10 mouse cellular contexts compared by ENCODE assay signal in the genomic region with DNA sequence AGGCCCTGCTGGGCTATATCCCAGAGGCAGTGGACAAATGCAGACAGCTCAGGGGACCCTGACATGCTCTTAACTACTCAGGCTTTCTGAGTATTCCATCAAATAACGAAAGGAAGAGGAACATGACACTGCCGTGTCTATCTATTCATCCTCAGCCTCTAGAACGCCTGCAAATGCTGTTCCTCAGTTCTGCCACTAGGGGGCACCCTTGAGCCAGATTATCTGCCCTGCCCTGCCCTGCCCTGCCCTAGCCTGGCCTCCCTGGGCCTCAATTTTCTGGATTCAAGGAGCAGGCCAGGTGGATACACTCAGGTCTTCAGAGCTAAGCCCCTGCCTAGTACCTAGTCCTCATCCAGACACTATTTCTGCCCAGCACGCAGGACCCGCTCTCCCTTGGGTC. TPM values are rescaled to one million over a fixed set of nuclear protein-coding genes. Genes with fewer than 3 reads are reported as not detected.
DNase-seq lines count a peak whose midpoint lies in the region; ATAC-seq and TF ChIP-seq lines count a peak whose summit lies in the region.
"Had no signal": no experiment of that assay in that cellular context is flagged by ENCODE, and none has a peak within 500 bp of the region (broad histone marks: within the 10 kb centered on the region; RNA-seq: fewer than 3 reads in every experiment).

No protein-coding gene starts in this region.

- H3K27ac ChIP-seq in heart, adult 2 months: no peak overlapping the region
- no peak overlapping the region for H3K27ac ChIP-seq in heart, embryonic 11.5 days (ENCODE audit: low read depth, low read length)
- no peak overlapping the region for H3K27ac ChIP-seq in liver, embryonic 11.5 days (ENCODE audit: low read depth, low read length)
- H3K27ac ChIP-seq: limb, embryonic 12.5 days; stomach, embryonic 15.5 days had no signal

- no peak overlapping the region for H3K4me3 ChIP-seq in heart, adult 2 months
- H3K4me3 ChIP-seq in heart, embryonic 11.5 days (ENCODE audit: low read depth, low read length): no peak overlapping the region
- no peak overlapping the region for H3K4me3 ChIP-seq in liver, embryonic 11.5 days (ENCODE audit: low read depth, low read length)
- H3K4me3 ChIP-seq: limb, embryonic 12.5 days; stomach, embryonic 15.5 days had no signal

- no peaks in the 10 kb centered on the region for H3K36me3 ChIP-seq in heart, adult 2 months (ENCODE audit: control insufficient read depth, insufficient read depth, low read length)
- peaks cover 3% of the 10 kb centered on the region; the same call in 1 of the 2 replicates for H3K36me3 ChIP-seq in heart, embryonic 11.5 days (ENCODE audit: control insufficient read depth, insufficient read depth, low read length)
- H3K36me3 ChIP-seq in liver, embryonic 11.5 days (ENCODE audit: control insufficient read depth, insufficient read depth, low read length): peaks cover 5% of the 10 kb centered on the region; the same call in 1 of the 2 replicates
- H3K36me3 ChIP-seq in splenic B cell, adult 2 months (ENCODE audit: control insufficient read depth, insufficient read depth, low read length, poor library complexity, severe bottlenecking): no peaks in the 10 kb centered on the region

- no peaks in the 10 kb centered on the region for H3K4me1 ChIP-seq in heart, adult 2 months (ENCODE audit: control insufficient read depth, insufficient read depth, low read length)
- H3K4me1 ChIP-seq in heart, embryonic 11.5 days (ENCODE audit: control insufficient read depth, insufficient read depth, low read length): 0 out of 2 replicates have a peak, but pooled peaks cover 2% of the 10 kb centered on the region
- H3K4me1 ChIP-seq in liver, embryonic 11.5 days (replicated peaks; ENCODE audit: control insufficient read depth, insufficient read depth, low read length): no peaks in the 10 kb centered on the region

- intact Hi-C loops in heart, adult 2 months (cut with DNase I): no loop called here

- TF ChIP-seq POLR2A in heart, adult 2 months (IDR thresholded peaks at IDR 0.05; ENCODE audit: insufficient read depth, low read depth, low read length): no peak

- H3K9ac ChIP-seq in heart, adult 2 months (ENCODE audit: low read depth, low read length): no peak overlapping the region
- no peak overlapping the region for H3K9ac ChIP-seq in heart, embryonic 11.5 days (ENCODE audit: low read depth, low read length)
- no peak overlapping the region for H3K9ac ChIP-seq in liver, embryonic 11.5 days (ENCODE audit: low read depth, low read length)
- H3K9ac ChIP-seq: limb, embryonic 12.5 days; stomach, embryonic 15.5 days had no signal

- TF ChIP-seq CTCF in heart, adult 2 months (IDR thresholded peaks at IDR 0.05): peak; percentile 94

- H3K79me2 ChIP-seq in heart, adult 2 months (replicated peaks; ENCODE audit: control insufficient read depth, insufficient read depth, low read length): no peaks in the 10 kb centered on the region; the same call in 1 of the 2 replicates

- no peak for TF ChIP-seq EP300 in heart, adult 2 months (IDR thresholded peaks at IDR 0.05; ENCODE audit: insufficient read depth, low read depth, low read length)

- no peaks in the 10 kb centered on the region for H3K27me3 ChIP-seq in heart, adult 2 months (ENCODE audit: control insufficient read depth, insufficient read depth, low read length)
- H3K27me3 ChIP-seq in heart, embryonic 11.5 days (ENCODE audit: control insufficient read depth, insufficient read depth, low read length): no peaks in the 10 kb centered on the region
- H3K27me3 ChIP-seq in liver, embryonic 11.5 days (replicated peaks; ENCODE audit: control insufficient read depth, insufficient read depth, low read length): no peaks in the 10 kb centered on the region
- no peaks in the 10 kb centered on the region for H3K27me3 ChIP-seq in splenic B cell, adult 2 months (ENCODE audit: control insufficient read depth, insufficient read depth, low read length, poor library complexity, severe bottlenecking)
- H3K27me3 ChIP-seq: limb, embryonic 12.5 days; stomach, embryonic 15.5 days had no signal

- H3K9me3 ChIP-seq in heart, embryonic 11.5 days (replicated peaks; ENCODE audit: control insufficient read depth, low read length): no peaks in the 10 kb centered on the region
- no peaks in the 10 kb centered on the region for H3K9me3 ChIP-seq in liver, embryonic 11.5 days (ENCODE audit: control insufficient read depth, low read length)
- H3K9me3 ChIP-seq: limb, embryonic 12.5 days; stomach, embryonic 15.5 days had no signal

- WGBS in heart, adult 2 months: 47% methylated on average over 5 of the region's 5 CpGs
- WGBS in heart, embryonic 11.5 days (ENCODE audit: insufficient replicate concordance): 55% methylated on average over 5 of the region's 5 CpGs
- WGBS in liver, embryonic 11.5 days: 56% methylated on average over 5 of the region's 5 CpGs

- H3K4me2 ChIP-seq in heart, embryonic 11.5 days: no peak overlapping the region
- H3K4me2 ChIP-seq in liver, embryonic 11.5 days: no peak overlapping the region
- H3K4me2 ChIP-seq: limb, embryonic 12.5 days; stomach, embryonic 15.5 days had no signal

- peak in 1 of 2 experiments; percentile 48 for DNase-seq in heart, adult 2 months
- DNase-seq in A20 (ENCODE audit: low read depth, low spot score) (peak; percentile 50), ZHBTc4 (ENCODE audit: low read depth, low spot score) (peak; percentile 52)
- DNase-seq in liver, embryonic 11.5 days (ENCODE audit: low spot score): no peak
- peak; percentile 47 for DNase-seq in splenic B cell, adult 2 months (ENCODE audit: low read depth, low spot score)
- no peak for DNase-seq in layer of hippocampus, adult 9-11 months
- DNase-seq in layer of hippocampus, adult 11-12 months (ENCODE audit: low spot score): no peak

- ATAC-seq in heart, embryonic 11.5 days (replicated peaks; ENCODE audit: insufficient number of reproducible peaks, low FRiP score, low TSS enrichment): no peak
- peak; percentile 36; the same call in 1 of the 2 replicates for ATAC-seq in liver, embryonic 11.5 days (replicated peaks; ENCODE audit: low FRiP score)

RNA-seq across cellular contexts. Expression of a gene that starts 24.9 kb away (rescaled TPM):
- 10 to 100 TPM; 61.0 to 73.7 TPM for total RNA-seq in heart, adult 2 months (2021)
- 26.0 and 53.7 TPM in 2 replicates for polyA plus RNA-seq in heart, adult 2 months (2012; rRNA removed)
- polyA plus RNA-seq in heart, embryonic 11.5 days (2014; fragmentation: Nextera tagmentation; extraction: Ambion mirVana): 4.1 and 4.7 TPM in 2 replicates
- polyA plus RNA-seq in liver, embryonic 11.5 days (2014; fragmentation: Nextera tagmentation; extraction: Ambion mirVana): 3.4 and 3.6 TPM in 2 replicates

RNA-seq across cellular contexts. Expression of a gene that starts 24.9 kb away (rescaled TPM):
- total RNA-seq in heart, adult 2 months (2021): under 1 TPM in 1 of 2 experiments, not detected in 1; 0.21 TPM
- polyA plus RNA-seq in heart, adult 2 months (2012; rRNA removed): 0.44 and 0.59 TPM in 2 replicates
- polyA plus RNA-seq in heart, embryonic 11.5 days (2014; fragmentation: Nextera tagmentation; extraction: Ambion mirVana): 3.5 and 4.0 TPM in 2 replicates
- 4.1 and 5.4 TPM in 2 replicates for polyA plus RNA-seq in liver, embryonic 11.5 days (2014; fragmentation: Nextera tagmentation; extraction: Ambion mirVana)

Comparison
In these comparisons a context has a peak if more than half of its experiments do, and no peak if none do; other contexts are left out.
1. DNase-seq: peak in A20 (single experiment), ZHBTc4 (single experiment) and splenic B cell, adult 2 months (single experiment); none in liver, embryonic 11.5 days (single experiment), layer of hippocampus, adult 9-11 months (single experiment) and layer of hippocampus, adult 11-12 months (single experiment).